Mouse (Mus musculus) brain, adult 2 months (tissue): Measurements from ENCODE around the gene Tnfrsf1b.

Experiments used
- DNase-seq: peaks from one replicate; pipeline ENCODE4 v3.0.0; 2011; ENCODE audit warnings: low read depth, low spot score

The Tnfrsf1b gene

GRCm38 (mm10) chr4:145220001-145220400 is 26.7 kb downstream of the Tnfrsf1b start:
- DNase-seq, result no peak

- DNase-seq, result no peak
These were observed 27.3 kb downstream of the Tnfrsf1b start for GRCm38 (mm10) chr4:145219240-145219985.

GRCm38 (mm10) chr4:145217837-145218236 is 28.8 kb downstream of the Tnfrsf1b start:
- no peak for DNase-seq

- DNase-seq, result no peak
These were observed 29.6 kb downstream of the Tnfrsf1b start for GRCm38 (mm10) chr4:145217046-145217445.

GRCm38 (mm10) chr4:145215396-145215795 is 31.3 kb downstream of the Tnfrsf1b start:
- no peak for DNase-seq

- DNase-seq, result no peak
These were observed 31.9 kb downstream of the Tnfrsf1b start for GRCm38 (mm10) chr4:145214786-145215174.

GRCm38 (mm10) chr4:145213999-145214785 is 32.5 kb downstream of the Tnfrsf1b start:
- peak; percentile 86 for DNase-seq

GRCm38 (mm10) chr4:145211076-145211475 is 35.6 kb downstream of the Tnfrsf1b start:
- DNase-seq, result no peak

- no peak for DNase-seq
These were observed 36.1 kb downstream of the Tnfrsf1b start for GRCm38 (mm10) chr4:145210564-145210963.

- DNase-seq, result no peak
These were observed 37.0 kb downstream of the Tnfrsf1b start for GRCm38 (mm10) chr4:145209690-145210088.

GRCm38 (mm10) chr4:145209076-145209689 is 37.5 kb downstream of the Tnfrsf1b start:
- DNase-seq, result no peak

GRCm38 (mm10) chr4:145207718-145208371 is 38.8 kb downstream of the Tnfrsf1b start:
- peak; percentile 61 for DNase-seq

- DNase-seq, result no peak
These were observed 41.9 kb downstream of the Tnfrsf1b start for GRCm38 (mm10) chr4:145204779-145205178.

GRCm38 (mm10) chr4:145203305-145203704 is 43.4 kb downstream of the Tnfrsf1b start:
- DNase-seq, result no peak

GRCm38 (mm10) chr4:145201424-145201823 is 45.2 kb downstream of the Tnfrsf1b start:
- DNase-seq, result peak; percentile 28

- peak; percentile 68 for DNase-seq
These were observed 46.5 kb downstream of the Tnfrsf1b start for GRCm38 (mm10) chr4:145199982-145200699.

- no peak for DNase-seq
These were observed 50.1 kb downstream of the Tnfrsf1b start for GRCm38 (mm10) chr4:145196586-145196985.

- DNase-seq, result no peak
These were observed 51.5 kb downstream of the Tnfrsf1b start for GRCm38 (mm10) chr4:145195172-145195571.

GRCm38 (mm10) chr4:145194559-145195162 is 52.0 kb downstream of the Tnfrsf1b start, which contains the start of gene Vps13d:
TSS of gene Vps13d (minus strand) at chr4:145195005.
- peak; percentile 98 for DNase-seq

GRCm38 (mm10) chr4:145193991-145194511 is 52.6 kb downstream of the Tnfrsf1b start:
- DNase-seq, result peak; percentile 54
